Mouse (Mus musculus) 416B (cell line): ENCODE measurements around the gene Fam198b.

Source experiments
- DNase-seq: peaks from one replicate; pipeline ENCODE4 v3.0.0; 2011; ENCODE audit warnings: low read depth

Gene Fam198b

GRCm38 (mm10) chr3:79983961-79984419 is 99.7 kb downstream of the Fam198b start:
- peak; percentile 86 for DNase-seq

DNA sequence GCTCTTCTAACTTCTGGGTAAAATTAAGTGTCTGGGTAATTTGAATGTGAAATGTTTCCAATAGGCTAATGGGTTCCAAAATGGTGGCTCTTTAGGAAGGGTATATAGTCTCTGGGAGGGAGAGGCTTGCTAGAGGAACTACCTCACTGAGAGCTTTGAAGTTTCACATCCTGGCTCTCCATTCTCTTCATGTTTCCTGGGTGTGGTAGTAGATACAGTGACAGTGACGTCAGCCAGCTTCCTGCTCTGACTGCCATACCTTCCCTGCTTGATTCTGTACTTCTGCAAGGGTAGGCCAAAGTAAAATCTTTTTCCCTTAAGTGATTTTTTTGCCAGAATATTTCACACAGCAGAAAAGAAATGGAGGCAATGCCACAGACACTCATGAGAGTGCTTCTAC is 100.2 kb downstream of the Fam198b start:
- DNase-seq = peak; percentile 67

DNA sequence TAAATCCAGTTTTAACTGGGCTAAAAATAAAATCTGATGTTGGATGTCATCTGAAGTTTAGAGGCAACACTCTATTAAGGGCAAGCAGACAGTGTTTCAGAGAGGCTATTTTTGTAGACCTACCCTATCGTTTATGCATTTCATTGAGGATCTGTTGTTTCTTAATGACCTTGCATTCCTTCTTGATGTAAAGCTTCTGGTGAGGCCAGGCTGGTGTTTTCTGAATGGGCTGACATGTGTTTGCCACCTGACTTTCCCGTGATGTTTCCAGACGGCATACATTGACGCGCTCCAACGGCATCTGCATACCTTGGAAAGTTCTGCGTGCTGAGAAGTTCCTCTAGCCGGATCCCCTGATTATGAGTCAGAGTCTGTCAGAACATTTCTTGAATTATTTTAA is 104.9 kb downstream of the Fam198b start:
- no peak for DNase-seq

DNA sequence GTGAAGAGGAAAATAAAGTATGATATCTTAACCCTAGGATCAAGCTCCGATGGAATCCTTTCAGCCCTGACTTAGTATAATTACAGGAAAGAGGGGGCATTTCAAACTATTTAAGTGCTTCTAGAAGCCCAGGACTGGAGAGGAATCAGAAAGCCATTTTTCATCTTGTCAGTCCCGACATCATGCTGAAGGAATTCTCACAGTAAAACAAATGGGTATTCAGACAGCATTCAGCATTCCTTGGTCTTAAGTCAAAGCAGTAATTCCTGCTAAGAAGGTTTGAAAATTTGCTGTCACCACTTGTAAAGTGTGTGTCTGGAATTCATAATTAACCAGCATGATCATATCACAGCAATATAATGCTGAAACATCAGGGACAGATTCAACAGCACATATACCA is 105.6 kb downstream of the Fam198b start:
- DNase-seq = no peak

GRCm38 (mm10) chr3:79990480-79990879 is 106.1 kb downstream of the Fam198b start:
- DNase-seq = no peak

DNA sequence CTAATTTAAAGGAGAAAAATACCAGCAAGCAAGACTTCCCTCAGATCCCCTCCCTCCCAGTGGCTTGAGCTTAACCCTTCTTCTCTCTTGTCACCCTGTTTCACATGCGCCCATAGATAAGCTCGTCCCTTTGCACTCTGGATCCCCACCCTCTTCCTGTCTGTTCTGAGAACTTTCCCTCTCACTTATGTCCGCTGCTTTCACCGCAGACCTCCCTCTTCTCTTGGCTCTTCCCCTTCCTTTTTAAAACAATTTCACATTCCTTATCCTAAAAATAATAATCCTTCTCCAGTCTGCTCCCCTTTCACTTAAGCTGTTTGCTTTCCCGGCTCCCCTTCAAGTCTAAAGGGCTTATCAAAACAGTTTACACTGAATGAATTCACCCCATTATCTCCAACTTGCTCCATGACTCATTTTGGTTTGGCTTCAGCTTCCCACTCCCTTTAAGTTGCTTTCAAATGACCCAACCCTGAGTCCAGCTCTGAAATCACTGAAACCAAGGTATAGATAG is 109.8 kb downstream of the Fam198b start:
- peak; percentile 76 for DNase-seq

DNA sequence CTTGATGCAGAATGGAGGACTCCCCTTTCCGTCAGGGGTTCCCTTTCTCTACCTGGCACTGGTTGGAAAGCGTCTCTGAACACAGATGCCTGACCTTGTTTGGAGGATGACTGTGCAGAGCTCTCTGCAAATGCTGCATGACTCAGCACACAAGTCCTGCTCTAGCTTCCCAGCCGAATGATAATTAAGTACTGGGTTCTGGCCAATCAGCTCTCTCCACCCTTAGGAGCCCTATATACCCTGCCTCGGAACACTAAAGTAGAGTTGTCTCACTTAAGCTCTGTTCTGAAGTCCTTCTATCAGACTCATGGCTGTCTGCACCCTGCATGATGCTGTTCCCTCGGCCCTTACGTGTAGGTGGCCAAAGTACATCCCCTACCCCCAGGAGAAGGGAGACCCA is 111.4 kb downstream of the Fam198b start:
- DNase-seq = peak; percentile 73
